Mouse (Mus musculus): Measurements from ENCODE around the gene Matn4.

Gene Matn4

GRCm38 (mm10) chr2:164436215-164436913 lies 31.4 kb upstream of the Matn4 start:
- DNase-seq (ENCODE audit: low spot score) = no peak

GRCm38 (mm10) chr2:164435216-164436090 lies 30.5 kb upstream of the Matn4 start:
- no peak for DNase-seq (ENCODE audit: low spot score)

GRCm38 (mm10) chr2:164434681-164435080 lies 29.7 kb upstream of the Matn4 start:
- no peak for DNase-seq (ENCODE audit: low spot score)

- DNase-seq (ENCODE audit: low spot score) = no peak
Observed at GRCm38 (mm10) chr2:164433278-164433895, 28.4 kb upstream of the Matn4 start.

- DNase-seq (ENCODE audit: low spot score) = no peak
Observed at GRCm38 (mm10) chr2:164432541-164433191, 27.7 kb upstream of the Matn4 start.

- DNase-seq (ENCODE audit: low spot score) = no peak
Observed at GRCm38 (mm10) chr2:164431676-164432465, 26.9 kb upstream of the Matn4 start.

GRCm38 (mm10) chr2:164430697-164431096 lies 25.7 kb upstream of the Matn4 start:
- DNase-seq (ENCODE audit: low spot score) = no peak

GRCm38 (mm10) chr2:164429881-164430615 lies 25.1 kb upstream of the Matn4 start:
- DNase-seq (ENCODE audit: low spot score) = no peak

- DNase-seq (ENCODE audit: low spot score) = no peak
Observed at GRCm38 (mm10) chr2:164428451-164428850, 23.5 kb upstream of the Matn4 start.

GRCm38 (mm10) chr2:164426952-164427351 lies 22.0 kb upstream of the Matn4 start:
- no peak for DNase-seq (ENCODE audit: low spot score)

GRCm38 (mm10) chr2:164426121-164426520 lies 21.2 kb upstream of the Matn4 start:
- no peak for DNase-seq (ENCODE audit: low spot score)

GRCm38 (mm10) chr2:164425401-164425800 lies 20.4 kb upstream of the Matn4 start:
- no peak for DNase-seq (ENCODE audit: low spot score)

GRCm38 (mm10) chr2:164424406-164424805 lies 19.4 kb upstream of the Matn4 start:
- no peak for DNase-seq (ENCODE audit: low spot score)

- no peak for DNase-seq (ENCODE audit: low spot score)
Observed at GRCm38 (mm10) chr2:164423464-164423863, 18.5 kb upstream of the Matn4 start.

GRCm38 (mm10) chr2:164422675-164423393 lies 17.9 kb upstream of the Matn4 start:
- DNase-seq (ENCODE audit: low spot score) = no peak

- no peak for DNase-seq (ENCODE audit: low spot score)
Observed at GRCm38 (mm10) chr2:164421979-164422378, 17.0 kb upstream of the Matn4 start.

- DNase-seq (ENCODE audit: low spot score) = no peak
Observed at GRCm38 (mm10) chr2:164421306-164421705, 16.3 kb upstream of the Matn4 start.

- DNase-seq (ENCODE audit: low spot score) = no peak
Observed at GRCm38 (mm10) chr2:164419489-164419888, 14.5 kb upstream of the Matn4 start.

GRCm38 (mm10) chr2:164418308-164418875 lies 13.4 kb upstream of the Matn4 start:
- DNase-seq (ENCODE audit: low spot score) = no peak

GRCm38 (mm10) chr2:164417198-164417597 lies 12.2 kb upstream of the Matn4 start:
- peak; percentile 17 for DNase-seq (ENCODE audit: low spot score)
